Mouse (Mus musculus): ENCODE results near the gene Hbq1b.
"Not testable (repeated sequence)": the region's sequence is repeated elsewhere in the genome, so short reads cannot be mapped to it uniquely, and the experiment has no call there.

Hbq1b gene

DNA sequence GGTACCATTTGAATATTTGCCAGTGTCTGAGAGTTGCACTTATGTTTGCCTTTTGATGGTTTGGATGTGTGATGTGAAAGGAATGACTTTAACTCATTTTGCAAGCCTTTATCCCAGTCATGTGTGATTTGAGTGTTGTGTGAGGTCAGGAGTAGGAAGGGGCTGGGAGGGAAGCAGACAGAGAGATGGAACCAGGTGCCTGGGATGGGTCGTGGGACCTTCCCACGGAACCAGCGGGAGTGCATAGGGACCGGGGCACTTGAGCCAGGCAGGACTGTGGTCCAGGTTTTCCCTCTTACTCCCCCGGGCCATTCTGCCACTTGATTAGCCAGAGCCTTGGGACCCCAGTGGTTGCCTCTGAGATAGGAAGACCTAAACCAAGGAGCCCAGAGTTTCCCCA, 18.8 kb upstream of the Hbq1b start:
- no peak for DNase-seq (ENCODE audit: low read depth, low spot score)

DNA sequence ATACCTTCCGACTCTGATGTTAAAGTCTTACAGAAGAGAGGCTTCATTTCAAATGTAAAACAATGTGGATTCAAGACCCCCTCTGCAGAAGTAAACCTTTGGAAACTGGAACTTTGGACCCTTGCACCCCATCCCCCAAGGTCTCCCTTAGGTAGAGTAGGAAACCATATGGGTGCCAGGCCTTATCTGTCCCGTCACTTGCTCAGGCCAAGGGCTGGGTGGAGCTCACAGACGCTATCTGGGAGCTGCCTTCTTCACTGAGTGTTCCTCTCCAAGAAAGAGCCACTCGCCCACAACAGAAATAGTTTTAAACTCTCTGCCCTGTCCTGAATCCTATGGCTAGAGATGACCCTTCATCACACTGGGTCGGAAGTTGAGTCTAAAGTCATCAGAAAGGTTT, 17.8 kb upstream of the Hbq1b start:
- no peak for DNase-seq (ENCODE audit: low read depth, low spot score)

DNA sequence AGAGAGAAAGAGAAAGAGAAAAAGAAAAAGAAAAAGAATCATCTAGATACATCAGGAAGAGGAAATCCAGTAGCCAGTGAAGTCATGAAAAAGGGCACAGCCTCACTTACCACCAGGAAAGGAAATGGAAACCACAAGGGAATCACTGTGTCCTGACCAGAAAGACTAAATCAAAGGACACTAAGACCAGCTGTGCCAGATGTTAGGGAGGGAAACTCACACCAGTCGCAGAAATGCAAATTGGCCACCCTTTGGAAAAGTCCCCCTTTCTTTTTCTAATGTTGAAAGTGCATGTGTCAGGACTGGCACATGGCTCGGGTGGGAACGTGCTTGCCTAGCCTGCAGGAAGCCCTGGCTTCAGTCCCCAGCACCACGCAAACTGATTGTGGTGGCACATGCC, 15.6 kb upstream of the Hbq1b start:
- DNase-seq (ENCODE audit: low read depth, low spot score), result no peak

DNA sequence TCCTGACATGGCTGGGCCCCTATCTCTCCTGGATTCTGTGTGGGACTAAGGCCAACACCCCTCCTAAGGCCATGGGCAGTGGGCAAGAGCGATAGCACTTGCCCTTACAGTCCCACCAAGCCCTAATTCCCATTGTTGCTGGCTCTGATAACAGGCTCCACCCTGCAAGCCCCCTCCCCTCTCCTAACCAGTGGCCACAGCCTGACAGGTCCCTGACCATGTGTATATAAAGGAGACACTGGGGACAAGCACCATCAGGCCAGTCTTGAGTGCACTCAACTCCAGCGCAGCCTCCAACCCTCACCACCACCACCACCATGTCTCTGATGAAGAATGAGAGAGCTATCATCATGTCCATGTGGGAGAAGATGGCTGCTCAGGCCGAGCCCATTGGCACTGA, 10.4 kb upstream of the Hbq1b start, which contains the start of gene Hba-x:
Hba-x (plus strand) TSS at position 54 of the 400 bp plus-strand sequence.
- DNase-seq (ENCODE audit: low read depth, low spot score), result no peak

DNA sequence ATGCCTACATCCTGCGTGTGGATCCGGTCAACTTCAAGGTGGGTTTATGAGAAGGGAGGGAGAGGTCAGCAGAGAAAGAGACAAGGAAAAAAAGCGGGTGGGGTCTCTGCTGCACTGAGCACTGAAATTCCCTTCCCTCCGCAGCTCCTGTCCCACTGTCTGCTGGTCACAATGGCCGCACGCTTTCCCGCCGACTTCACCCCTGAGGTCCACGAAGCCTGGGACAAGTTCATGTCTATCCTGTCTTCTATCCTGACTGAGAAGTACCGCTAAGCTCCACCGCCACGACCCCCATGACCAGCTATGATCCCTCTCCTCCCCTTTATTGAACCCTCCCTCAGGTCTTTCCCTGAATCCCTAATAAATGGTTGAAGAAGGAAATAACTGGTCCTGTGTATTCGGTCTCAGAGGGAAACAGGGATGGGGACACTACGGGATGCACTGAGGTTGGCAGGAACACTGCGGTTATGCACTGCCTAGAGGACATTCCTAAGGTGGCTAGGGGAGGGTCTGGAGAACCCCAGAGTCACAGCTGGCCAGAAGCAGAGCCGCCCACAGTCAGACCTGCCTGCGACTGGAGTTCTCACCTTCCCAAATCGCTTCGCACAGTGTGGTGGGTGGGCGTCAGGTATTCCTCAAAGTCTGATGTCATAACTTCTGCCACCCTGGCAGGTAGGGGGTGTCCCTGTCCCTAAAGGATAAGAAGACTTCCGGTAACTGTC, 8.9 kb upstream of the Hbq1b start:
- no peak for DNase-seq (ENCODE audit: low read depth, low spot score)

DNA sequence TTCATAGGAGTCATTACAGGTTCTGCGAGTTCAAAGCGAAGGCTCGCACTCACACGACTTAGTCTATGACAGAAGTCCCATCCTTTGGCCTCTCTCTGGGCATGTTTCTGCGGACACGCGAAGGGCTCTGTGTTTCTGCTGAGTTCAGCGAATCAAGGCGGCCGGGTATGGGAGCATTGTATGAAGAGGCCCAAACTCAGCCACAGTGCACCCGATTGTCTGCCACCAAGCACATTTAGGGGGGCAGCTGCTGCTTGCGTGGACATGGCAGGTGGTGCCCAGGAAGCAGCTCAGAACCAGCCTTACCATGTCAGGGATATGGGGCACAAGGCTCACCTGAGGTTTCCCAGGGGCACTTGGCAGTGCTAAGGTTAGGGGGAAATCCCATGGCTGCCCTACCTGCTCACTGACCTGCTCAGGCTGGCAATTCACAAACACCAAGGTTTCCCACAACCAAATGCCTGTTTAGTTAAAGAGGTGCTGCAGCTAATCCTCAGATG, 8.3 kb upstream of the Hbq1b start:
- no peak for DNase-seq (ENCODE audit: low read depth, low spot score)

DNA sequence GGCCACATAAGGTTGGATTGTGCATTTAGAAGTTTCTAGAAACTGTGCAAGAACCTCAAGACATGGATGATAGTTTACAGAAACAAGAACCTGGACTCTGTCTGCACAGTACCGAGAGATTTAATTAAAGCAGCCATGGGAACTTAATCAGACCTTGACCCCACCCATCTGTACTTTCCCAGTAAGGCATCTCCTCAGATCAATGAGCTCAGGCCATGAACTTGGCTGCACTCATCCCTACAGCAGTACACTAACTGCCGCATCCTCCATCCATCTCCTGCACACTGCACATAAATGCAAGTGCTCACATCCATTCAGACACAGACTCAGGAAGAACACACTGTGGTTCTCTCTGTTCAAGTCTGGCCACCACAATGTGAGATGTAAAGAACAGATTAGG, 6.1 kb upstream of the Hbq1b start:
- no peak for DNase-seq (ENCODE audit: low read depth, low spot score)

DNA sequence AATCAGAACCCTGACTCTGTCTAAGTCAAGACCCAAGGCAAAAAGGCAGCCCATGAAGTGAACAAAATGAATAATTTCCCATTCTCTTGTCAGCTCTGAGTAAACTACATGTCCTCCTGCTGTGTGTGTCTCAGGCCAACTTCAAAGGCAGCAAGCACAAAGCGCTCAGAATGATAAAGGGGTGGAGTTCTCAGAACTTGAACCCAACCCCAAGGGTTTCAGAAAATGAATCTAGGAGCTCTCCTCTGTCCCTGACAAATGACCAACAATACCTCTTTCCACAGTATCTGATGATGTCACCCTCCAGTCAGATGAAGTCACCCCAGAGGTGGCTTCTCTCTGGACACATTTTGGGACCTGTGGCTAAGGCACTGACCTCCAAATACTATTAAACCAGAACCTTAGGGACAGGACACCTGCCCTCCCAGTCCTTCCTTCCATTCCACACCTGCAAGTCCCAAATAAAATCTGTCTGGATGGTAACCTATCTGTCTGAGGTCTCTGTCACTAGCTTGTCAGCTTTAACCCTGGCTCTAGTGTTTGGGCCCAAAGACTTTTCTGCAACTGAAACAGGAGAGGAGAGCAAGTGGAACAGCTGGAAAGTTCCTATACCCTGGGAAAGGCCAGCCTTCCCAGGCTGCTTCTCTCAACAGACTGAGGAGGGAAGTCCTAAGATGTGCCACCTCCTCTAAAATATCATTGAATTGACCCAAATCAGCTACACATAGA, 5.2 kb upstream of the Hbq1b start:
- no peak for DNase-seq (ENCODE audit: low read depth, low spot score)

DNA sequence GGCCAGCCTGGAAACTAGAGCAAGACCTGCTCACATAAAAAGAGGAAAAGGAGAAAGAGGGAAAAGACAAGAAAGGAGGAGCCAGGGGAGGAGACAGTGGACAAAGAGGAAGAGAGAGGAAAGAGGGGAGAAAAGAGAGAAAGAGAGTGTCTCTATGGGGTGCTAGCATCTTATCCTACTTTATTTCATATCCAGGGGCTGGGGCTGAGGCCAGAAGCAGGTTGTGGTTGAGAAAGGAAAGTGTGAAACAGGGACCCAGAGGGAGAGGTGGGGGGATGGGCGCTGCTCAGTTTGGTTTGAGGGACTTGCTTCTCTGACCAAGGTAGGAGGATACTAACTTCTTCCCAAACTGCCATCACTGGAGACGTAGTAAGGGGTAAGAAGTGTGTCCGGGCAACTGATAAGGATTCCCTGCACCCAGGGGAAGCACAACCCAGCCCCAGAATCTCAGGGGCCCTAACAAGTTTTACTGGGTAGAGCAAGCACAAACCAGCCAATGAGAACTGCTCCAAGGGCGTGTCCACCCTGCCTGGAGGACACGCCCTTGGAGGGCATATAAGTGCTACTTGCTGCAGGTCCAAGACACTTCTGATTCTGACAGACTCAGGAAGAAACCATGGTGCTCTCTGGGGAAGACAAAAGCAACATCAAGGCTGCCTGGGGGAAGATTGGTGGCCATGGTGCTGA, 3.5 kb upstream of the Hbq1b start, which contains the start of gene Hba-a1:
Hba-a1 (plus strand) TSS at position 421 of the 687 bp plus-strand sequence.
- not testable (repeated sequence) for DNase-seq (ENCODE audit: low read depth, low spot score)

DNA sequence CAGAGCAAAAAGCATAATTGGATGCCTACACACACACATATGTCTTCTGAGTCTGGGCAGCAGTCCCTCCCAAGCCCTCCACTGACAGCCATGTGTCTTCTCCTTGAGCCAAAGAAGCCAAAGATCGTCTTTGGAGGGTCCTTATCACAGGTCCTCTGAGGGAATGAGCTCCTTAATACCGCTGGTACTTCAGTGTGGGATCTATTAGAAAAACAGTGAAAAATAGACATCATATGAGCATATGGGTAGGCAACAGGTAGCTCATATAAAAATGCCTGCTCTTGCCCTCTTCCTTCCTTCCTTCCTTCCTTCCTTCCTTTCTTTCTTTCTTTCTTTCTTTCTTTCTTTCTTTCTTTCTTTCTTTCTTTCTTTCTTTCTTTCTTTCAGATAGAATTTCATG, 2.2 kb upstream of the Hbq1b start:
- not testable (repeated sequence) for DNase-seq (ENCODE audit: low read depth, low spot score)

DNA sequence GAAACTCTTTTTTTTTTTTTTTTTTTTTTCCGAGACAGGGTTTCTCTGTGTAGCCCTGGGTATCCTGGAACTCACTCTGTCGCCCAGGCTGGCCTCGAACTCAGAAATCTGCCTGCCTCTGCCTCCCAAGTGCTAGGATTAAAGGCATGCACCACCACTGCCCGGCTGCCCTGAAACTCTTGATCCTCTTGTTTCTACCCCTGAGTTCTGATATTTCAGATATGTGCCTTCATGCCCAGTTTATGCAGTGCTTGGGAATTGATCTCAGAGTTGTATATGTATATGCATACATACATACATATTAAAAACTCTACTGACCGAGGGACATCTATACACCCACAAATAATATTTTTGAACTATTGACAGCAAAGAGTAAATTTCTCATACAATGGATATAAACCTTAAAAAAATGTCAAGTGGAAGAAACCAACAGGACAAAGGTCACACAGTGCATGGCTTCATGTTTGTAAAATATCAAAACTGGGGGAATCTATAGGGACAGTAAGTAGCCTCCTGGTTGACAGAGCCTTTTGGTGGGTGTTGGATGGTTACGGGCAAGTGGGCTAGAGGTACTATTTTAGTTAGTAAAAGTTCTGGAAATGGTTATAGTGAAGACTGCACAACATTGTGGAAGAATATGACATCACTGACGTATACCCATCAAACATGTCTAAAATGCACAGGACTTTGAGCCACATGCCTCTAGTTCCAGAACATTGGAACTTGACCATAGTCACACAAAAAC, 1.6 kb upstream of the Hbq1b start:
- DNase-seq (ENCODE audit: low read depth, low spot score), result no peak

DNA sequence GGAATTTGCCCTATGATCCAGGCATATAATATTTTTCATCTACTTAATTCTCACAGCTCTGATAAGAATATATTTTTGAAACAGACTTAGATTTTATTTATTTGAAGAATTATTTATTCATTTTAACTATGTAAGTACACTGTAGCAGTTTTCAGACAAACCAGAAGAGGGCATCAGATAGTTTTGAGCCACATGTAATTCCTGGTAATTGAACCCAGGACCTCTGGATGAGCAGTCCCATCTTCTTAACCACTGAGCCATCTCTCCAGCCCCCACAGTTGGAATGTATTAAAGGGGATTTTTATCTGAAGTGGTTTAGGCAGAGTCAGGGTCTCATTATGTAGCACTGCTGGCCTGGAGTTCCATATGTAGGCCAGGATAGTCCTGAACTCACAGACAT, 878 bp upstream of the Hbq1b start:
- not testable (repeated sequence) for DNase-seq (ENCODE audit: low read depth, low spot score)

DNA sequence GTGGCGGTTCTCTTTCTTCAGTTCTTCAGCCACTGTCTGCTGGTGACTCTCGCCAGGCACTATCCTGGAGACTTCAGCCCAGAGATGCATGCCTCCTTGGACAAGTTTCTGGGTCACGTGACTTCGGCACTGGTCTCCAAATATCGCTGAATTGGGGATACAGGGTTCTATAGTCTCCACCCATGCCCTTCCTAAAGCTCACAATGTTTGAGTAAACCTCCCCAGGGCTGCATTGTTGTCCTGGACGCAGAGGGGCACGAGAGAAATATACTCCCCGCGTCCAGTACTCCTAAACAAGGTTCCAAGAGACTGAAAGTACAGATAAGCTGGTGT, 694 bp downstream of the Hbq1b start:
- no peak for DNase-seq (ENCODE audit: low read depth, low spot score)

DNA sequence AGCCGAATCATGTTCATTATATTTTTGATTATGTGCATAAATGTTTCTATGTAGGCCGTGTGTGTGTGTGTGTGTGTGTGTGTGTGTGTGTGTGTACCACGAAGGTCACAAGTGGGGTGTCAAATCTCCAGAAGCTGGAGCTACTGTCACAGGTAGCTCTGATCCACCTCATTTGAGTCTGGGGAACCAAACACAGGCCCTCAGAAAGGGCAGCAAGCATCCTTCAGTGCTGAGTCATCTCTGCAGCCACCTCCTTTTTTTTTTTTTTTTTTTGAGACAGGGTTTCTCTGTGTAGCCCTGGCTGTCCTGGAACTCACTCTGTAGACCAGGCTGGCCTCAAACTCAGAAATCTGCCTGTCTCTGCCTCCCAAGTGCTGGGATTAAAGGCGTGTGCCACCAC, 6.1 kb downstream of the Hbq1b start:
- not testable (repeated sequence) for DNase-seq (ENCODE audit: low read depth, low spot score)

DNA sequence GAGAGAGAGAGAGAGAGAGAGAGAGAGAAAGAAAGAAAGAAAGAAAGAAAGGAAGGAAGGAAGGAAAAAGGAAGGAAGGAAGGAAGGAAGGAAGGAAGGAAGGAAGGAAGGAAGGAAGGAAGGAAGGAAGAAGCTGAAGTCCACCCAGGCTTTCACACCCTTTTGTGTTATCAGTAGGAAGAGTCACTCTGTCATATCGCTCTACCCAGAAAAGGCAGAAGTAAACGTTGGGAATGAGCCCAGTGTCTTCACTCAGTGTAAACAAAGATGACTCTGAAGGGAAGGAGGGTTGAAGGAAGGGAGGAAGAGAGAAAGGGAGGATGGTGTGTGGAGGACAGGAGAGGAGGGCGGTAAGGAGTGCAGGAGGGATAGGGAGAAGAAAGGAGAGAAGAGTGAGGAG, 6.7 kb downstream of the Hbq1b start:
- not testable (repeated sequence) for DNase-seq (ENCODE audit: low read depth, low spot score)

DNA sequence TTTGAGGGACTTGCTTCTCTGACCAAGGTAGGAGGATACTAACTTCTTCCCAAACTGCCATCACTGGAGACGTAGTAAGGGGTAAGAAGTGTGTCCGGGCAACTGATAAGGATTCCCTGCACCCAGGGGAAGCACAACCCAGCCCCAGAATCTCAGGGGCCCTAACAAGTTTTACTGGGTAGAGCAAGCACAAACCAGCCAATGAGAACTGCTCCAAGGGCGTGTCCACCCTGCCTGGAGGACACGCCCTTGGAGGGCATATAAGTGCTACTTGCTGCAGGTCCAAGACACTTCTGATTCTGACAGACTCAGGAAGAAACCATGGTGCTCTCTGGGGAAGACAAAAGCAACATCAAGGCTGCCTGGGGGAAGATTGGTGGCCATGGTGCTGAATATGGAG, 9.4 kb downstream of the Hbq1b start, which contains the start of gene Hba-a2:
Hba-a2 (plus strand) TSS at position 287 of the 400 bp plus-strand sequence.
- DNase-seq (ENCODE audit: low read depth, low spot score), result not testable (repeated sequence)

DNA sequence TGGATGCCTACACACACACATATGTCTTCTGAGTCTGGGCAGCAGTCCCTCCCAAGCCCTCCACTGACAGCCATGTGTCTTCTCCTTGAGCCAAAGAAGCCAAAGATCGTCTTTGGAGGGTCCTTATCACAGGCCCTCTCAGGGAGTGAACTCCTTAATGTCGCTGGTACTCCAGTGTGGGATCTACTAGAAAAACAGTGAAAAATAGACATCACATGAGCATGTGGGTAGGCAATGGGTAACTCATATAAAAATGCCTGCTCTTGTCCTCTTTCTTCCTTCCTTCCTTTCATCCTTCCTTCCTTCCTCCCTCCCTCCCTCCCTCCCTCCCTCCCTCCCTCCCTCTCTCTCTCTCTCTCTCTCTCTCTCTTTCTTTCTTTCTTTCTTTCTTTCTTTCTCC, 10.7 kb downstream of the Hbq1b start:
- not testable (repeated sequence) for DNase-seq (ENCODE audit: low read depth, low spot score)

DNA sequence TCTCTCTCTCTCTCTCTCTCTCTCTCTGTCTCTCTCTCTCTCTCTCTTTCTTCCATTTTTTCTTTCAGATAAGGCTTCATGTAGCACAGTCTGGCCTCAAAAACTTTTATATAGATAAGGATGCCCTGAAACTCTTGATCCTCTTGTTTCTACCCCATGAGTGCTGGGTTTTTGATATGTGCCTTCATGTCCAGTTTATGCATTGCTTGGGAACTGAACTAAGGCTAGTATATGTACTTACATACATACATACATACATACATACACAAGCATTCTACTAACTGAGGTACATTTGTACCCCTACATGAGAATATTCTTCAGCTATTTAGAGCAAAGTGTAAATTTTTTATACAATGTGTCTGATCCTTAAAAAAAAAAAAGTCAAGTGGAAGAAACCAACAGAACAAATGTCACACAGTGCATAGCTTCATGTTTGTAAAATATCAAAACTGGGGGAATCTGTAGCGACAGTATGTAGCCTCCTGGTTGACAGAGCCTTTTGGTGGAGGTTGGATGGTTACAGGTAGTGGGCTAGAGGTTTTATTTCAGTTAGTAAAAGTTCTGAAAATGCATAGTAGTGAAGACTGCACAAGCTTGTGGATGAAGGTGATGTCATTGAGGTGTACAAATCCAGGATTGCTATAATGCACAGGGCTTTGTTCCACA, 11.2 kb downstream of the Hbq1b start:
- no peak for DNase-seq (ENCODE audit: low read depth, low spot score)

DNA sequence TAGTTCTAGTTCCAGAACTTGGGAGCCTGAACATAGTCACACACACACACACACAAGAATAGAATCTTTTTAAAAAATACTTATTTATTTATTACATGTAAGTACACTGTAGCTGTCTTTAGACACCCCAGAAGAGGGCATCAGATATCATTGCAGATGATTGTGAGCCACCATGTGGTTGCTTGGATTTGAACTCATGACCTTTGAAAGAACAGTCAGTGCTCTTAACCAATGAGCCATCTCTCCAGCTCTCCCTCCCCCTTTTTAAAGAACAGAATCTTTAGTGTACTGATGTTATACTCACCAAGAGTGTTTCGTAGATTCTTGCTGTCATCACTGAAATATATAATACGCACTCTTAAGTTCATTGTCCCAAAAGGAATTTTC, 11.8 kb downstream of the Hbq1b start:
- no peak for DNase-seq (ENCODE audit: low read depth, low spot score)

DNA sequence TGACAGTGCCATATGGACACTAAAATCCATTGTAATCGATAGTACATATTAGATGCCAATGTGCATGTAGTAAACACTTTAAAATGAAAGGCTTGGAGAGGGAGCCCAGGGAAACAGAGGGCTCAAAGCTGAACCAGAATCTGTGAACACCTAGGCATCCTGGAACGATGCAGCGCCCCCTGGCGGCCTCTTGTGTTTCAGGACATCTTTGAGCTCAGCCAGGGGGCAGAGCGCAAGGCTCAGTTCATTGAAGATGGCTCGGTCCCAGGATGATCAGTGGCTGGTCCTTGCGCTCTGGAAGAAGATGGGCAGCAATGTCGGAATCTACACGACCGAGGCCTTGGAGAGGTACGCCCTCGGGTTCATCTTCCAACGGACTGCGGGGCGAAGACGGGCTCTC, 13.1 kb downstream of the Hbq1b start, which contains the start of gene Hbq1a:
Hbq1a (plus strand) TSS at position 205 of the 400 bp plus-strand sequence.
- DNase-seq (ENCODE audit: low read depth, low spot score), result not testable (repeated sequence)
